Mouse (Mus musculus): ENCODE measurements at regions not wholly inside any gene's neighbourhood (a gene's known extent, or its start where the extent isn't known, plus 50 kb on each side); places are given as distances from the start of the nearest gene placed in this dataset.

- H3K4me1 ChIP-seq (replicated peaks; ENCODE audit: low read depth, low read length): no peaks in the 10 kb centered on the region
- H3K4me3 ChIP-seq (replicated peaks; ENCODE audit: low read length): no peak overlapping the region
- no peaks in the 10 kb centered on the region for H3K27me3 ChIP-seq (ENCODE audit: insufficient read depth, low read length)
- H3K9me3 ChIP-seq (ENCODE audit: low read length): no peaks in the 10 kb centered on the region
- H3K36me3 ChIP-seq (ENCODE audit: insufficient read depth, low read length): no peaks in the 10 kb centered on the region
- TF ChIP-seq NANOG (IDR thresholded peaks at IDR 0.05; ENCODE audit: borderline replicate concordance, low read length) (no peak), CTCF (conservative IDR thresholded peaks at IDR 0.05; ENCODE audit: low read length) (no peak)
These were observed 352.3 kb upstream of the Myt1l start for GRCm38 (mm10) chr12:29175698-29176440.

- no peaks in the 10 kb centered on the region for H3K9me3 ChIP-seq (ENCODE audit: low read length)
- no peak for TF ChIP-seq CTCF (conservative IDR thresholded peaks at IDR 0.05; ENCODE audit: low read length)
- TF ChIP-seq NANOG (IDR thresholded peaks at IDR 0.05; ENCODE audit: borderline replicate concordance, low read length): no peak
- no peak for TF ChIP-seq POU5F1 (IDR thresholded peaks at IDR 0.05; ENCODE audit: borderline replicate concordance, low read length)
- no peaks in the 10 kb centered on the region for H3K27me3 ChIP-seq (ENCODE audit: insufficient read depth, low read length)
- no peaks in the 10 kb centered on the region for H3K4me1 ChIP-seq (replicated peaks; ENCODE audit: low read depth, low read length)
- H3K4me3 ChIP-seq (replicated peaks; ENCODE audit: low read length): no peak overlapping the region
- no peaks in the 10 kb centered on the region for H3K36me3 ChIP-seq (ENCODE audit: insufficient read depth, low read length)
These were observed 351.0 kb upstream of the Myt1l start for GRCm38 (mm10) chr12:29177145-29177544.

- no peaks in the 10 kb centered on the region for H3K9me3 ChIP-seq (ENCODE audit: low read length)
- no peaks in the 10 kb centered on the region for H3K4me1 ChIP-seq (replicated peaks; ENCODE audit: low read depth, low read length)
- no peaks in the 10 kb centered on the region for H3K27me3 ChIP-seq (ENCODE audit: insufficient read depth, low read length)
- H3K36me3 ChIP-seq (ENCODE audit: insufficient read depth, low read length): no peaks in the 10 kb centered on the region
- H3K4me3 ChIP-seq (replicated peaks; ENCODE audit: low read length): no peak overlapping the region
- TF ChIP-seq POU5F1 (IDR thresholded peaks at IDR 0.05; ENCODE audit: borderline replicate concordance, low read length) (no peak), NANOG (IDR thresholded peaks at IDR 0.05; ENCODE audit: borderline replicate concordance, low read length) (no peak), CTCF (conservative IDR thresholded peaks at IDR 0.05; ENCODE audit: low read length) (no peak)
These were observed 349.9 kb upstream of the Myt1l start for GRCm38 (mm10) chr12:29178168-29178895.

- TF ChIP-seq NANOG (IDR thresholded peaks at IDR 0.05; ENCODE audit: borderline replicate concordance, low read length) (no peak), CTCF (conservative IDR thresholded peaks at IDR 0.05; ENCODE audit: low read length) (no peak), POU5F1 (IDR thresholded peaks at IDR 0.05; ENCODE audit: borderline replicate concordance, low read length) (no peak)
- Histone ChIP-seq H3K27me3 (ENCODE audit: insufficient read depth, low read length) (no peaks in the 10 kb centered on the region), H3K36me3 (ENCODE audit: insufficient read depth, low read length) (no peaks in the 10 kb centered on the region), H3K4me1 (replicated peaks; ENCODE audit: low read depth, low read length) (no peaks in the 10 kb centered on the region), H3K4me3 (replicated peaks; ENCODE audit: low read length) (no peak overlapping the region), H3K9me3 (ENCODE audit: low read length) (no peaks in the 10 kb centered on the region)
These were observed 348.8 kb upstream of the Myt1l start for GRCm38 (mm10) chr12:29179405-29179804.

DNA sequence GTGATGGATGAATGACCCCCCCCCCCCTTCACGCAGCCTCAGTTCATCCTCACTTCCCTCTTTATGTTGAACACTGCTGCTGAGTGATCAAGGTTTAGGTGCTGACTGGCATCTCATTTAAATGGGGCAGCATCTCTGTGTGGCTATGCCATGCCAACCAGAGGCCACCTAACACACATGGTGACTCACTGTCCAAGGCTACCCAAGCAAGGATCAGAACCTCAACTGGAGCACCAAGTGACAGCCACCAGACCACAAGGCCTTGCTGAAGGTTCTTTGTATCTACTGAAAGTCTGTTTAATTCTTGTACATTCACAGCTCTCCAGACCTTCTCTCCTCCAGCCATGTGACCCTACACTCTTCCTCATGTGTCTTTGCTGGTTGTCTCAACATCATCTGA lies 347.6 kb upstream of the Myt1l start:
- TF ChIP-seq NANOG (IDR thresholded peaks at IDR 0.05; ENCODE audit: borderline replicate concordance, low read length): no peak
- TF ChIP-seq CTCF (conservative IDR thresholded peaks at IDR 0.05; ENCODE audit: low read length): no peak
- no peak for TF ChIP-seq POU5F1 (IDR thresholded peaks at IDR 0.05; ENCODE audit: borderline replicate concordance, low read length)

GRCm38 (mm10) chr12:29187619-29188018 lies 340.6 kb upstream of the Myt1l start:
- TF ChIP-seq CTCF (conservative IDR thresholded peaks at IDR 0.05; ENCODE audit: low read length) (no peak), POU5F1 (IDR thresholded peaks at IDR 0.05; ENCODE audit: borderline replicate concordance, low read length) (no peak), NANOG (IDR thresholded peaks at IDR 0.05; ENCODE audit: borderline replicate concordance, low read length) (no peak)

More for the DNA sequence above, 347.6 kb upstream of the Myt1l start:
- H3K27me3 ChIP-seq (ENCODE audit: insufficient read depth, low read length): no peaks in the 10 kb centered on the region
- no peaks in the 10 kb centered on the region for H3K36me3 ChIP-seq (ENCODE audit: insufficient read depth, low read length)
- H3K9me3 ChIP-seq (ENCODE audit: low read length): no peaks in the 10 kb centered on the region
- H3K4me3 ChIP-seq (replicated peaks; ENCODE audit: low read length): no peak overlapping the region
- no peaks in the 10 kb centered on the region for H3K4me1 ChIP-seq (replicated peaks; ENCODE audit: low read depth, low read length)

DNA sequence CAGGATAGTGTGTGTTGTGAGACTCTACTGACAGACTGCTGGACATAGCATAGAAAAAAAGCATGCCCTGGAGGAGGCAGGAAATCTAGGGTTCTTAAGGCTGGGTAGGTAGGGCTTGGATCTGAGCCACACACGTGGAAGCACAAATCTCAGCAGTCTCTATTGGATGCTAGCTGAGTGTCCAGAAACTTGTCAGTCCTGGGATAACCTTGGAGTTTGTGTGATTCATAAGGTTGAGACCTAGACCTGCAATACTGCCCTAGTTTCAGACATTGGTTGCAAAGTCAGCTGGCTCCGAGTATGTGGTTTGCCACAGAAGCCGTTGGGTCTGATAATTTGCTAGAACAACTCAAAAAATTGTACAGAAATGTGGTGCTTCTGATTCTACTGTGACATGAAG lies 335.8 kb upstream of the Myt1l start:
- Histone ChIP-seq H3K4me1 (replicated peaks; ENCODE audit: low read depth, low read length) (no peaks in the 10 kb centered on the region), H3K36me3 (ENCODE audit: insufficient read depth, low read length) (no peaks in the 10 kb centered on the region), H3K4me3 (replicated peaks; ENCODE audit: low read length) (no peak overlapping the region), H3K9me3 (ENCODE audit: low read length) (no peaks in the 10 kb centered on the region), H3K27me3 (ENCODE audit: insufficient read depth, low read length) (no peaks in the 10 kb centered on the region)
- TF ChIP-seq POU5F1 (IDR thresholded peaks at IDR 0.05; ENCODE audit: borderline replicate concordance, low read length): no peak
- no peak for TF ChIP-seq CTCF (conservative IDR thresholded peaks at IDR 0.05; ENCODE audit: low read length)
- TF ChIP-seq NANOG (IDR thresholded peaks at IDR 0.05; ENCODE audit: borderline replicate concordance, low read length): no peak

More at GRCm38 (mm10) chr12:29187619-29188018, 340.6 kb upstream of the Myt1l start:
- H3K36me3 ChIP-seq (ENCODE audit: insufficient read depth, low read length): no peaks in the 10 kb centered on the region
- H3K27me3 ChIP-seq (ENCODE audit: insufficient read depth, low read length): no peaks in the 10 kb centered on the region
- no peaks in the 10 kb centered on the region for H3K4me1 ChIP-seq (replicated peaks; ENCODE audit: low read depth, low read length)
- H3K4me3 ChIP-seq (replicated peaks; ENCODE audit: low read length): no peak overlapping the region
- H3K9me3 ChIP-seq (ENCODE audit: low read length): no peaks in the 10 kb centered on the region

DNA sequence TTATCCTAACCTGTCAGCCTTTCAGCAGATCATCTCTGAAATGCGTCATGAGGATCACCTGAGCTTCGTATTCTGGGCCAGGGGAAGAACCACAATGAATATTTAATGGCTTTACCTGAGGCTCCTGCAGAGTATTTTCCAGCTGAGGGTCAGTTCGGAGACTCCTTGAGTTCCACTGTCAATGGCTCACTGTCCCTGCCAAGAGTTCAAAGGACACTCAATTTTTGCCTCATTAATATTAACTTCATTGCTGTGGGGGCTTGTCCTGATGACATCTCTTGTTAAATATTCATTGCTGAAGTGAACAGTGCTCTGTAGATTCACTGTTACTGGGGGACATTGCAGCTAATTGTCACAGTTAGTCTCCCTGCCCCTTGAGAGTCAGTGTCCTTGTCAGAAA lies 316.2 kb upstream of the Myt1l start:
- H3K4me3 ChIP-seq (replicated peaks; ENCODE audit: low read length): no peak overlapping the region

More for the DNA sequence above, 316.2 kb upstream of the Myt1l start:
- no peak for TF ChIP-seq CTCF (conservative IDR thresholded peaks at IDR 0.05; ENCODE audit: low read length)
- no peak for TF ChIP-seq NANOG (IDR thresholded peaks at IDR 0.05; ENCODE audit: borderline replicate concordance, low read length)
- TF ChIP-seq POU5F1 (IDR thresholded peaks at IDR 0.05; ENCODE audit: borderline replicate concordance, low read length): no peak
- no peaks in the 10 kb centered on the region for H3K36me3 ChIP-seq (ENCODE audit: insufficient read depth, low read length)
- H3K27me3 ChIP-seq (ENCODE audit: insufficient read depth, low read length): no peaks in the 10 kb centered on the region
- no peaks in the 10 kb centered on the region for H3K4me1 ChIP-seq (replicated peaks; ENCODE audit: low read depth, low read length)
- H3K9me3 ChIP-seq (ENCODE audit: low read length): no peaks in the 10 kb centered on the region; the same call in 1 of the 2 replicates

Measured in E14TG2a.4 (cell line).